Mouse (Mus musculus) heart, adult 18-20 months (tissue): ENCODE results near the gene Dnmbp. TPM values are rescaled to one million over a fixed set of nuclear protein-coding genes. Genes with fewer than 3 reads are reported as not detected.

ENCODE experiments used
- DNase-seq, 2 experiments: peaks; one replicate each; pipeline ENCODE4 v3.0.0; 2021 to 2022; ENCODE audit warnings: mixed read lengths in 1 of 2
- total RNA-seq, 2 experiments: library from RNA; stranded (reverse); gene quantifications; 2 replicates each; pipeline ENCODE4 v1.2.3; 2021

The Dnmbp gene
- total RNA-seq, 2 experiments from 2014 or later: 9.0 to 10.0 TPM

- no peak for DNase-seq
Measured at GRCm38 (mm10) chr19:43803866-43804265, 136.1 kb downstream of the Dnmbp start.

GRCm38 (mm10) chr19:43801427-43802051 lies 138.5 kb downstream of the Dnmbp start:
- peak in 1 of 2 experiments; percentile 9 for DNase-seq

GRCm38 (mm10) chr19:43797216-43797615 lies 142.8 kb downstream of the Dnmbp start:
- peak; percentile 25 to 33 for DNase-seq

Other genes with a start within 250 kb of the Dnmbp start
- gene Cutc, start 187.2 kb downstream of the Dnmbp start, total RNA-seq: 10 to 100 TPM; 14.3 to 15.3 TPM
- gene Cox15, start 187.2 kb downstream of the Dnmbp start, total RNA-seq: 10 to 100 TPM; 23.5 to 26.0 TPM
- gene Abcc2, start 158.0 kb downstream of the Dnmbp start, total RNA-seq: not detected
- not detected for gene Cpn1, start 46.4 kb upstream of the Dnmbp start, total RNA-seq
- gene Cyp2c23, start 89.0 kb upstream of the Dnmbp start, total RNA-seq: under 1 TPM in 1 of 2 experiments, not detected in 1; 0.15 TPM
- 10 to 100 TPM in 1 of 2 experiments, 1 to 10 TPM in 1; 9.1 to 11.2 TPM for gene Erlin1, start 129.6 kb upstream of the Dnmbp start, total RNA-seq
- gene Chuk, start 167.3 kb upstream of the Dnmbp start, total RNA-seq: 10 to 100 TPM; 25.8 to 28.0 TPM
- gene Cwf19l1, start 195.7 kb upstream of the Dnmbp start, total RNA-seq: 1 to 10 TPM; 9.0 to 9.1 TPM
- 10 to 100 TPM; 19.0 to 24.3 TPM for gene Bloc1s2, start 206.3 kb upstream of the Dnmbp start, total RNA-seq